Comparison of ENCODE assay signal across 8 mouse cellular contexts in genomic region chr7:35686216-35686615, GRCm38 (mm10). TPM values are rescaled to one million over a fixed set of nuclear protein-coding genes. Genes with fewer than 3 reads are reported as not detected.
DNase-seq lines count a peak whose midpoint lies in the region; ATAC-seq and TF ChIP-seq lines count a peak whose summit lies in the region.

No protein-coding gene starts in this region.

- DNase-seq in heart, adult 18-20 months: peak; percentile 7 to 18
- no peak for DNase-seq in heart, postnatal 25 days (ENCODE audit: low spot score)
- no peak for DNase-seq in neural tube, embryonic 10.5 days (ENCODE audit: extremely low spot score, low spot score)
- no peak for DNase-seq in hindbrain, postnatal 0 days (ENCODE audit: low spot score)
- DNase-seq in testis, postnatal 10 days (ENCODE audit: low spot score): peak; percentile 59
- no peak for DNase-seq in spleen, postnatal 14 days (ENCODE audit: low spot score in 2 of 2)
- no peak for DNase-seq in left cerebral cortex, postnatal 10 days (ENCODE audit: extremely low spot score in 1 of 2, low spot score in 2 of 2)

- H3K4me3 ChIP-seq in neural tube, embryonic 13.5 days: no peak overlapping the region
- H3K4me3 ChIP-seq in hindbrain, postnatal 0 days (ENCODE audit: low read length): no peak overlapping the region

- 68% methylated on average over 11 of the region's 11 CpGs for WGBS in neural tube, embryonic 13.5 days
- 47% methylated on average over 11 of the region's 11 CpGs for WGBS in hindbrain, postnatal 0 days

- no peaks in the 10 kb centered on the region for H3K9me3 ChIP-seq in neural tube, embryonic 13.5 days
- H3K9me3 ChIP-seq in hindbrain, postnatal 0 days (ENCODE audit: low read length): no peaks in the 10 kb centered on the region

- H3K4me1 ChIP-seq in neural tube, embryonic 13.5 days (replicated peaks): peaks cover 35% of the 10 kb centered on the region
- H3K4me1 ChIP-seq in hindbrain, postnatal 0 days (ENCODE audit: insufficient read depth, low read length): no peaks in the 10 kb centered on the region

- H3K9ac ChIP-seq in neural tube, embryonic 13.5 days: no peak overlapping the region
- no peak overlapping the region for H3K9ac ChIP-seq in hindbrain, postnatal 0 days (replicated peaks; ENCODE audit: low read length)

- H3K36me3 ChIP-seq in neural tube, embryonic 13.5 days: peaks cover 18% of the 10 kb centered on the region
- H3K36me3 ChIP-seq in hindbrain, postnatal 0 days (ENCODE audit: insufficient read depth, low read length): no peaks in the 10 kb centered on the region

- peak; percentile 34; the same call in 1 of the 2 replicates for ATAC-seq in neural tube, embryonic 13.5 days (ENCODE audit: low read depth)
- 0 out of 2 replicates have a peak, but pooled peaks have one; percentile 36 for ATAC-seq in hindbrain, postnatal 0 days

- no peak overlapping the region; the same call in 1 of the 2 replicates for H3K27ac ChIP-seq in neural tube, embryonic 13.5 days (replicated peaks)
- H3K27ac ChIP-seq in hindbrain, postnatal 0 days: peak overlapping the region; percentile 64

- intact Hi-C loops in heart, postnatal 25 days (cut with DNase I): loop anchor here (2.0 to 10.0 kb wide), 2 partner anchors 55 to 189 kb away; no protein-coding TSS in a partner anchor
- intact Hi-C loops in left cerebral cortex, postnatal 10 days (cut with DNase I): loop anchor here (5.0 kb wide), 1 partner anchor 66 kb away; the partner anchor contains the start of gene Dpy19l3

- TF ChIP-seq CTCF in hindbrain, postnatal 0 days (IDR thresholded peaks at IDR 0.05; ENCODE audit: low read depth): no peak

- 0 out of 2 replicates have a peak overlapping the region, but pooled peaks have one; percentile 3 for H3K4me2 ChIP-seq in neural tube, embryonic 13.5 days
- H3K4me2 ChIP-seq in hindbrain, postnatal 0 days (ENCODE audit: low read depth, low read length): no peak overlapping the region

- H3K27me3 ChIP-seq in neural tube, embryonic 13.5 days: no peaks in the 10 kb centered on the region
- no peaks in the 10 kb centered on the region for H3K27me3 ChIP-seq in hindbrain, postnatal 0 days (ENCODE audit: insufficient read depth, low read length)

RNA-seq across cellular contexts. Expression of gene Pdcd5, which starts 38.9 kb away (rescaled TPM):
- total RNA-seq in heart, adult 18-20 months (2021): 100 to 1,000 TPM; 112 to 114 TPM
- total RNA-seq in heart, postnatal 25 days (2021): 100 to 1,000 TPM in 1 of 2 experiments, 10 to 100 TPM in 1; 95.0 to 104 TPM
- polyA plus RNA-seq in neural tube, embryonic 13.5 days (2015; fragmentation: Nextera tagmentation; extraction: Ambion mirVana): 280 and 305 TPM in 2 replicates
- 33.7 and 35.4 TPM in 2 replicates for total RNA-seq in hindbrain, postnatal 0 days (2014; rRNA removed)
- 250 and 264 TPM in 2 replicates for polyA plus RNA-seq in hindbrain, postnatal 0 days (2015; fragmentation: Nextera tagmentation; extraction: Ambion mirVana)
- 10 to 100 TPM; 91.7 to 94.7 TPM for total RNA-seq in left cerebral cortex, postnatal 10 days (2021)

Comparison
In these comparisons a context has a peak if more than half of its experiments do, and no peak if none do; other contexts are left out.
1. DNase-seq: peak in heart, adult 18-20 months (2 of 2) and testis, postnatal 10 days (single experiment); none in heart, postnatal 25 days (single experiment), neural tube, embryonic 10.5 days (single experiment), hindbrain, postnatal 0 days (single experiment), spleen, postnatal 14 days (0 of 2) and left cerebral cortex, postnatal 10 days (0 of 2).